9 mouse cellular contexts compared by ENCODE assay signal in the genomic region with DNA sequence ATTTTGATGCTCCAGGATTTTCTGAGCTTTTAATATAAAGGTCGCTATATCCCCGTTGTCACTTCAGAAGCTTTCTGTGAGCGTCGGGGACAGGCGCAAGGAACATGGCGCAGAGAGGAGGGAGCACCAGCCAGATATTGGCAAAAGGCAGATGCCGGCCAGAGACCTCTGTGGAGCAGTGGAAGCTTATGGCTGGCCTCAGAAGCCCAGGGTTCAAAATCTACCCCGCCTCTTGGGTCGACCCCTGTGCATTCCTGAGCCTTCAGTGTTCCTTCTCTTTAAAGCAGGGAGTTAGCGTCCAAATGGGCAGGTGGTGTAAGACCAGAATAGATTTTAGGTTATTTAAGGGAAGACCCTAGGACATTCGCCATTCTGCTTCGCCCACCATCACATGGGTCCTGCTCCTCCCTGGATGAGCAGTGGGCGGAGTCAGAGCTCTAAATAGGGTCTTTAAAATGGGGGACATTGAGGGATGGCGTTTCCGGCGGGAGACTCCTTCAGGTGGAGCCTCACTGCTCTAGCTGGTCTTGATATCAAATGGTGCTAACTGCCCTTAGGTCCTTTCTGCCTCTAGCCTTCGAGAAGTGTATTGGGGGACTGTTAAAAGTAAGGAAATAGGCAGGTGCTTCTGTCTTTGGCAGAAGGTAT. TPM values are rescaled to one million over a fixed set of nuclear protein-coding genes. Genes with fewer than 3 reads are reported as not detected.
DNase-seq lines count a peak whose midpoint lies in the region; ATAC-seq and TF ChIP-seq lines count a peak whose summit lies in the region.
"Had no signal": no experiment of that assay in that cellular context is flagged by ENCODE, and none has a peak within 500 bp of the region (broad histone marks: within the 10 kb centered on the region; RNA-seq: fewer than 3 reads in every experiment).

No protein-coding gene starts in this region.

- H3K4me3 ChIP-seq in heart, embryonic 15.5 days, result peak overlapping the region; percentile 20
- H3K4me3 ChIP-seq in forebrain, embryonic 14.5 days (ENCODE audit: low read depth, low read length), result peak overlapping the region; percentile 42
- peak overlapping the region; percentile 62 for H3K4me3 ChIP-seq in midbrain, embryonic 10.5 days
- no peak overlapping the region for H3K4me3 ChIP-seq in thymus, adult 2 months (ENCODE audit: control insufficient read depth, insufficient read depth, low read length)

- H3K27me3 ChIP-seq in heart, embryonic 15.5 days, result peaks cover 70% of the 10 kb centered on the region
- H3K27me3 ChIP-seq in forebrain, embryonic 14.5 days (replicated peaks; ENCODE audit: control insufficient read depth, insufficient read depth, low read length), result no peaks in the 10 kb centered on the region
- H3K27me3 ChIP-seq in midbrain, embryonic 10.5 days (ENCODE audit: low read depth, poor library complexity, severe bottlenecking), result peaks cover 38% of the 10 kb centered on the region
- no peaks in the 10 kb centered on the region for H3K27me3 ChIP-seq in thymus, adult 2 months (ENCODE audit: control insufficient read depth, insufficient read depth, low read length)

- no peak overlapping the region for H3K27ac ChIP-seq in heart, embryonic 15.5 days
- H3K27ac ChIP-seq in forebrain, embryonic 14.5 days (ENCODE audit: low read depth, low read length), result peak overlapping the region; percentile 84
- H3K27ac ChIP-seq in midbrain, embryonic 10.5 days (replicated peaks), result peak overlapping the region; percentile 82
- no peak overlapping the region for H3K27ac ChIP-seq in thymus, adult 2 months (ENCODE audit: control insufficient read depth, insufficient read depth, low read length)

- H3K9ac ChIP-seq in heart, embryonic 15.5 days, result no peak overlapping the region
- H3K9ac ChIP-seq in forebrain, embryonic 14.5 days (ENCODE audit: low read length), result peak overlapping the region; percentile 75

- no peak for TF ChIP-seq POLR2A in thymus, adult 2 months (IDR thresholded peaks at IDR 0.05; ENCODE audit: control insufficient read depth, extremely low read depth, insufficient read depth, low read length, poor library complexity)

- intact Hi-C loops in heart, postnatal 25 days (cut with DNase I), result no loop called here

- 15% methylated on average over 17 of the region's 17 CpGs for WGBS in heart, embryonic 15.5 days
- 6% methylated on average over 17 of the region's 17 CpGs for WGBS in forebrain, embryonic 14.5 days
- WGBS in midbrain, embryonic 10.5 days, result 5% methylated on average over 17 of the region's 17 CpGs
- 19% methylated on average over 17 of the region's 17 CpGs for WGBS in thymus, adult 2 months

- 0 out of 2 replicates have a peak, but pooled peaks cover 4% of the 10 kb centered on the region for H3K4me1 ChIP-seq in heart, embryonic 15.5 days (replicated peaks)
- peaks cover 6% of the 10 kb centered on the region for H3K4me1 ChIP-seq in forebrain, embryonic 14.5 days (ENCODE audit: control insufficient read depth, insufficient read depth, low read length)
- peaks cover 38% of the 10 kb centered on the region for H3K4me1 ChIP-seq in midbrain, embryonic 10.5 days
- H3K4me1 ChIP-seq in thymus, adult 2 months (replicated peaks; ENCODE audit: control insufficient read depth, insufficient read depth, low read length), result no peaks in the 10 kb centered on the region

- no peaks in the 10 kb centered on the region for H3K36me3 ChIP-seq in heart, embryonic 15.5 days
- H3K36me3 ChIP-seq in forebrain, embryonic 14.5 days (ENCODE audit: control insufficient read depth, insufficient read depth, low read length), result no peaks in the 10 kb centered on the region
- no peaks in the 10 kb centered on the region for H3K36me3 ChIP-seq in midbrain, embryonic 10.5 days
- H3K36me3 ChIP-seq in thymus, adult 2 months (ENCODE audit: control insufficient read depth, insufficient read depth, low read length), result no peaks in the 10 kb centered on the region

- TF ChIP-seq CTCF in thymus, adult 2 months (IDR thresholded peaks at IDR 0.05; ENCODE audit: borderline replicate concordance, control insufficient read depth, extremely low read depth, insufficient read depth, low read length, poor library complexity), result no peak

- H3K9me3 ChIP-seq in heart, embryonic 15.5 days (replicated peaks), result no peaks in the 10 kb centered on the region
- H3K9me3 ChIP-seq in forebrain, embryonic 14.5 days (replicated peaks; ENCODE audit: control insufficient read depth, low read length), result no peaks in the 10 kb centered on the region
- H3K9me3 ChIP-seq in midbrain, embryonic 10.5 days (replicated peaks), result no peaks in the 10 kb centered on the region

- DNase-seq in heart, postnatal 25 days (ENCODE audit: low spot score), result no peak
- peak; percentile 24 for DNase-seq in R1 (ENCODE audit: low read depth, low spot score)
- peak; percentile 53 for DNase-seq in forebrain, embryonic 14.5 days (ENCODE audit: low spot score)
- peak; percentile 33 for DNase-seq in midbrain, embryonic 10.5 days (ENCODE audit: low spot score)
- DNase-seq in thymus, adult 2 months, result no peak
- DNase-seq in adrenal gland, postnatal 14 days, result no peak
- no peak for DNase-seq in thymus, postnatal 10 days (ENCODE audit: low spot score in 2 of 2)

- ATAC-seq in heart, embryonic 15.5 days (replicated peaks; ENCODE audit: insufficient number of reproducible peaks, insufficient read depth, low FRiP score, low read depth), result no peak
- peak; percentile 60 for ATAC-seq in forebrain, embryonic 14.5 days

- peak overlapping the region; percentile 52 for H3K4me2 ChIP-seq in heart, embryonic 15.5 days
- peak overlapping the region; percentile 90 for H3K4me2 ChIP-seq in forebrain, embryonic 14.5 days (ENCODE audit: low read length)

RNA-seq across cellular contexts. Expression of gene Crhr1, which starts 25.7 kb away (rescaled TPM):
- not detected in 2 replicates for polyA plus RNA-seq in heart, embryonic 15.5 days (2015; fragmentation: Nextera tagmentation; extraction: Ambion mirVana)
- not detected for total RNA-seq in heart, postnatal 25 days (2021)
- 3.0 and 3.1 TPM in 2 replicates for polyA plus RNA-seq in forebrain, embryonic 14.5 days (2014; fragmentation: Nextera tagmentation; extraction: Ambion mirVana)
- 0.10 and 0.12 TPM in 2 replicates for polyA plus RNA-seq in midbrain, embryonic 10.5 days (2016; fragmentation: Nextera tagmentation; extraction: Ambion mirVana)
- polyA plus RNA-seq in thymus, adult 2 months (2012; rRNA removed), result 0.19 and 0.24 TPM in 2 replicates
- total RNA-seq in adrenal gland, postnatal 14 days (2021), result 0.15 TPM in 1 of 2 replicates, not detected in the other
- total RNA-seq: MEL had no signal

RNA-seq across cellular contexts. Expression of gene Sppl2c, which starts 27.7 kb away (rescaled TPM):
- not detected in 2 replicates for polyA plus RNA-seq in heart, embryonic 15.5 days (2015; fragmentation: Nextera tagmentation; extraction: Ambion mirVana)
- total RNA-seq in heart, postnatal 25 days (2021), result not detected
- polyA plus RNA-seq in forebrain, embryonic 14.5 days (2014; fragmentation: Nextera tagmentation; extraction: Ambion mirVana), result not detected in 2 replicates
- not detected in 2 replicates for polyA plus RNA-seq in midbrain, embryonic 10.5 days (2016; fragmentation: Nextera tagmentation; extraction: Ambion mirVana)
- polyA plus RNA-seq in thymus, adult 2 months (2012; rRNA removed), result 0.22 TPM in 1 of 2 replicates, not detected in the other
- not detected in 2 replicates for total RNA-seq in adrenal gland, postnatal 14 days (2021)
- total RNA-seq: MEL had no signal

Comparison
In these comparisons a context has a peak if more than half of its experiments do, and no peak if none do; other contexts are left out.
1. H3K27ac ChIP-seq: peak in forebrain, embryonic 14.5 days (single experiment) and midbrain, embryonic 10.5 days (single experiment); none in heart, embryonic 15.5 days (single experiment) and thymus, adult 2 months (single experiment).
2. DNase-seq: peak in R1 (single experiment), forebrain, embryonic 14.5 days (single experiment) and midbrain, embryonic 10.5 days (single experiment); none in heart, postnatal 25 days (single experiment), thymus, adult 2 months (single experiment), adrenal gland, postnatal 14 days (single experiment) and thymus, postnatal 10 days (0 of 2).